Comparison of ENCODE assay signal across 10 mouse cellular contexts in genomic region chr8:124720133-124720532, GRCm38 (mm10). TPM values are rescaled to one million over a fixed set of nuclear protein-coding genes. Genes with fewer than 3 reads are reported as not detected.
DNase-seq lines count a peak whose midpoint lies in the region; ATAC-seq lines count a peak whose summit lies in the region.
"Had no signal": no experiment of that assay in that cellular context is flagged by ENCODE, and none has a peak within 500 bp of the region (broad histone marks: within the 10 kb centered on the region; RNA-seq: fewer than 3 reads in every experiment).

No protein-coding gene starts in this region.

- DNase-seq in heart, adult 9 months (ENCODE audit: low spot score in 2 of 2): no peak
- DNase-seq in A20 (ENCODE audit: low read depth, low spot score): peak; percentile 53
- peak; percentile 34 for DNase-seq in T-cell, adult 2 months (ENCODE audit: low spot score)
- peak; percentile 84 for DNase-seq in midbrain, embryonic 11.5 days (ENCODE audit: low spot score, missing footprints)
- DNase-seq in frontal cortex, adult 2 months (ENCODE audit: extremely low spot score in 1 of 2, low spot score in 1 of 2): no peak
- no peak for DNase-seq in frontal cortex, postnatal 36 days (ENCODE audit: low spot score in 2 of 2)
- DNase-seq: kidney, adult 18-20 months had no signal

- 76% methylated on average over 7 of the region's 7 CpGs for WGBS in heart, embryonic 12.5 days
- 78% methylated on average over 7 of the region's 7 CpGs for WGBS in midbrain, embryonic 11.5 days
- WGBS in kidney, embryonic 16.5 days: 84% methylated on average over 7 of the region's 7 CpGs

- no peak overlapping the region for H3K27ac ChIP-seq in heart, embryonic 12.5 days (ENCODE audit: poor library complexity, severe bottlenecking)
- no peak overlapping the region for H3K27ac ChIP-seq in midbrain, embryonic 11.5 days (ENCODE audit: low read depth, low read length)
- no peak overlapping the region for H3K27ac ChIP-seq in kidney, embryonic 16.5 days (ENCODE audit: low read length)

- no peaks in the 10 kb centered on the region for H3K9me3 ChIP-seq in heart, embryonic 12.5 days (replicated peaks)
- H3K9me3 ChIP-seq in midbrain, embryonic 11.5 days (ENCODE audit: control insufficient read depth, low read length): no peaks in the 10 kb centered on the region
- no peaks in the 10 kb centered on the region for H3K9me3 ChIP-seq in kidney, embryonic 16.5 days (ENCODE audit: low read length)

- no peak overlapping the region for H3K4me2 ChIP-seq in heart, embryonic 12.5 days
- no peak overlapping the region; the same call in 1 of the 2 replicates for H3K4me2 ChIP-seq in midbrain, embryonic 11.5 days
- no peak overlapping the region for H3K4me2 ChIP-seq in kidney, embryonic 16.5 days (replicated peaks; ENCODE audit: low read depth, low read length)

- no peaks in the 10 kb centered on the region for H3K27me3 ChIP-seq in heart, embryonic 12.5 days (replicated peaks)
- no peaks in the 10 kb centered on the region for H3K27me3 ChIP-seq in midbrain, embryonic 11.5 days (ENCODE audit: control insufficient read depth, insufficient read depth, low read length)
- H3K27me3 ChIP-seq in kidney, embryonic 16.5 days (ENCODE audit: insufficient read depth, low read length): no peaks in the 10 kb centered on the region

- H3K36me3 ChIP-seq in heart, embryonic 12.5 days: peaks cover 4% of the 10 kb centered on the region; the same call in 1 of the 2 replicates
- no peaks in the 10 kb centered on the region for H3K36me3 ChIP-seq in midbrain, embryonic 11.5 days (ENCODE audit: control insufficient read depth, insufficient read depth, low read length)
- H3K36me3 ChIP-seq in kidney, embryonic 16.5 days (ENCODE audit: insufficient read depth, low read length): no peaks in the 10 kb centered on the region

- H3K4me3 ChIP-seq in heart, embryonic 12.5 days: no peak overlapping the region
- no peak overlapping the region for H3K4me3 ChIP-seq in midbrain, embryonic 11.5 days (ENCODE audit: low read depth, low read length)
- H3K4me3 ChIP-seq in kidney, embryonic 16.5 days (ENCODE audit: low read length): no peak overlapping the region

- peak overlapping the region; percentile 1; the same call in 1 of the 2 replicates for H3K9ac ChIP-seq in heart, embryonic 12.5 days
- H3K9ac ChIP-seq in midbrain, embryonic 11.5 days (ENCODE audit: low read length): no peak overlapping the region
- H3K9ac ChIP-seq in kidney, embryonic 16.5 days (replicated peaks; ENCODE audit: low read length): no peak overlapping the region

- H3K4me1 ChIP-seq in heart, embryonic 12.5 days (replicated peaks): peaks cover 27% of the 10 kb centered on the region
- H3K4me1 ChIP-seq in midbrain, embryonic 11.5 days (ENCODE audit: control insufficient read depth, insufficient read depth, low read length): peaks cover 19% of the 10 kb centered on the region
- peaks cover 19% of the 10 kb centered on the region for H3K4me1 ChIP-seq in kidney, embryonic 16.5 days (ENCODE audit: insufficient read depth, low read length)

- no peak for ATAC-seq in heart, embryonic 12.5 days (ENCODE audit: insufficient number of reproducible peaks, low FRiP score)
- no peak for ATAC-seq in midbrain, embryonic 11.5 days (ENCODE audit: low FRiP score)
- no peak for ATAC-seq in kidney, embryonic 16.5 days (ENCODE audit: low FRiP score, low TSS enrichment)
- ATAC-seq: activated CD4-positive, CD25-positive, alpha-beta regulatory T cell, adult 4 months had no signal

RNA-seq across cellular contexts. Expression of gene Ttc13, which starts 1.6 kb away (rescaled TPM):
- 42.8 and 43.3 TPM in 2 replicates for polyA plus RNA-seq in heart, embryonic 12.5 days (2016; fragmentation: Nextera tagmentation; extraction: Ambion mirVana)
- polyA plus RNA-seq in midbrain, embryonic 11.5 days (2014; fragmentation: Nextera tagmentation; extraction: Ambion mirVana): 61.5 and 62.7 TPM in 2 replicates
- polyA plus RNA-seq in frontal cortex, adult 2 months (2012; rRNA removed): 40.7 and 44.3 TPM in 2 replicates
- 43.5 and 49.9 TPM in 2 replicates for polyA plus RNA-seq in kidney, embryonic 16.5 days (2015; fragmentation: Nextera tagmentation; extraction: Ambion mirVana)

RNA-seq across cellular contexts. Expression of gene Arv1, which starts 1.8 kb away (rescaled TPM):
- 20.2 and 21.3 TPM in 2 replicates for polyA plus RNA-seq in heart, embryonic 12.5 days (2016; fragmentation: Nextera tagmentation; extraction: Ambion mirVana)
- polyA plus RNA-seq in midbrain, embryonic 11.5 days (2014; fragmentation: Nextera tagmentation; extraction: Ambion mirVana): 31.1 and 33.0 TPM in 2 replicates
- 20.9 and 22.1 TPM in 2 replicates for polyA plus RNA-seq in frontal cortex, adult 2 months (2012; rRNA removed)
- 23.8 and 27.2 TPM in 2 replicates for polyA plus RNA-seq in kidney, embryonic 16.5 days (2015; fragmentation: Nextera tagmentation; extraction: Ambion mirVana)

RNA-seq across cellular contexts. Expression of gene Fam89a, which starts 31.5 kb away (rescaled TPM):
- 2.6 and 2.8 TPM in 2 replicates for polyA plus RNA-seq in heart, embryonic 12.5 days (2016; fragmentation: Nextera tagmentation; extraction: Ambion mirVana)
- polyA plus RNA-seq in midbrain, embryonic 11.5 days (2014; fragmentation: Nextera tagmentation; extraction: Ambion mirVana): 2.1 and 2.2 TPM in 2 replicates
- polyA plus RNA-seq in frontal cortex, adult 2 months (2012; rRNA removed): 1.6 and 1.7 TPM in 2 replicates
- polyA plus RNA-seq in kidney, embryonic 16.5 days (2015; fragmentation: Nextera tagmentation; extraction: Ambion mirVana): 3.4 and 4.0 TPM in 2 replicates

RNA-seq across cellular contexts. Expression of gene 2310022B05Rik, which starts 57.0 kb away (rescaled TPM):
- 49.1 and 52.5 TPM in 2 replicates for polyA plus RNA-seq in heart, embryonic 12.5 days (2016; fragmentation: Nextera tagmentation; extraction: Ambion mirVana)
- polyA plus RNA-seq in midbrain, embryonic 11.5 days (2014; fragmentation: Nextera tagmentation; extraction: Ambion mirVana): 17.4 and 21.2 TPM in 2 replicates
- polyA plus RNA-seq in frontal cortex, adult 2 months (2012; rRNA removed): 61.8 and 62.4 TPM in 2 replicates
- 28.0 and 31.7 TPM in 2 replicates for polyA plus RNA-seq in kidney, embryonic 16.5 days (2015; fragmentation: Nextera tagmentation; extraction: Ambion mirVana)

Comparison
In these comparisons a context has a peak if more than half of its experiments do, and no peak if none do; other contexts are left out.
1. DNase-seq: peak in A20 (single experiment), T-cell, adult 2 months (single experiment) and midbrain, embryonic 11.5 days (single experiment); none in heart, adult 9 months (0 of 2), frontal cortex, adult 2 months (0 of 2) and frontal cortex, postnatal 36 days (0 of 2).